Mouse (Mus musculus): Measurements from ENCODE around the gene Ankrd55. TPM values are rescaled to one million over a fixed set of nuclear protein-coding genes. Genes with fewer than 3 reads are reported as not detected.

Ankrd55 gene
- polyA plus RNA-seq, 1 experiment = 10.0 TPM

DNA sequence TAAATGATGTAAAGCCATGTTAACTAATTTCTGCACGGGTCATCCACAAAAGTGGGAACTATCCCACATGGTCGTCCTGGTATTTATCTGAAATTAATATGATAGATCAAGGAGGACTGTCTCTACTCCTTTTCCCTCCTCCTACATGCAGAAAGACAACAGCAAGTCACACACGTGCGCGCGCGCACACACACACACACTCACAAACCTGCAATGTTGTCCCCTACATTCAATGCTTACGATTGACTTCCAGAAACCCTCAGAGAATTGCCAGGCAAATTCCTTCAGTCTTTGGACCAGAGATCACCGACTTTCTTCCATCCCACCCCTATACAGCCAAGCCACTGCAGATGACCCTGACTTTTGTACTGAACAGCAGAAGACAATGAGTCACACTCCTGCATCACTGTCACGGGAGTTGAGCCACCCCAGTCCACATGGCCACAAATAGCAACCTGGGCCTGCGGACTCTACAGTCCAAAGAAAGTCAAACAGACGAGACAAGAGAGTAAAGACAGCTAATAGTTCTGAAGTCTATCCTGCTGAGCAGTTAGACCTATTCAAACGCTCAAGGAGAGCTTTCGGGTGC lies 60.7 kb downstream of the Ankrd55 start:
- Histone ChIP-seq H3K4me3 (ENCODE audit: control insufficient read depth, low read depth, low read length) (no peak overlapping the region), H3K27me3 (ENCODE audit: control insufficient read depth, insufficient read depth, low read length) (no peaks in the 10 kb centered on the region), H3K4me1 (ENCODE audit: control insufficient read depth, insufficient read depth, low read length) (peaks cover 4% of the 10 kb centered on the region), H3K27ac (ENCODE audit: control insufficient read depth, insufficient read depth, low read depth, low read length) (no peak overlapping the region), H3K36me3 (ENCODE audit: control insufficient read depth, insufficient read depth, low read length) (no peaks in the 10 kb centered on the region)
- TF ChIP-seq CTCF (IDR thresholded peaks at IDR 0.05; ENCODE audit: control insufficient read depth, insufficient read depth, insufficient replicate concordance, low read depth, low read length) (no peak), POLR2A (IDR thresholded peaks at IDR 0.05; ENCODE audit: control insufficient read depth, low read depth, low read length) (no peak)

GRCm38 (mm10) chr13:112349500-112349899 lies 61.2 kb downstream of the Ankrd55 start:
- H3K27ac ChIP-seq (ENCODE audit: control insufficient read depth, insufficient read depth, low read depth, low read length) = no peak overlapping the region
- H3K4me1 ChIP-seq (ENCODE audit: control insufficient read depth, insufficient read depth, low read length) = peaks cover 4% of the 10 kb centered on the region

GRCm38 (mm10) chr13:112351943-112352342 lies 63.7 kb downstream of the Ankrd55 start:
- Histone ChIP-seq H3K36me3 (ENCODE audit: control insufficient read depth, insufficient read depth, low read length) (no peaks in the 10 kb centered on the region), H3K4me3 (ENCODE audit: control insufficient read depth, low read depth, low read length) (no peak overlapping the region), H3K27ac (ENCODE audit: control insufficient read depth, insufficient read depth, low read depth, low read length) (no peak overlapping the region), H3K4me1 (ENCODE audit: control insufficient read depth, insufficient read depth, low read length) (no peaks in the 10 kb centered on the region), H3K27me3 (ENCODE audit: control insufficient read depth, insufficient read depth, low read length) (no peaks in the 10 kb centered on the region)
- no peak for TF ChIP-seq CTCF (IDR thresholded peaks at IDR 0.05; ENCODE audit: control insufficient read depth, insufficient read depth, insufficient replicate concordance, low read depth, low read length)
- no peak for TF ChIP-seq POLR2A (IDR thresholded peaks at IDR 0.05; ENCODE audit: control insufficient read depth, low read depth, low read length)

More at GRCm38 (mm10) chr13:112349500-112349899, 61.2 kb downstream of the Ankrd55 start:
- H3K4me3 ChIP-seq (ENCODE audit: control insufficient read depth, low read depth, low read length) = no peak overlapping the region
- H3K36me3 ChIP-seq (ENCODE audit: control insufficient read depth, insufficient read depth, low read length) = no peaks in the 10 kb centered on the region
- H3K27me3 ChIP-seq (ENCODE audit: control insufficient read depth, insufficient read depth, low read length) = no peaks in the 10 kb centered on the region
- TF ChIP-seq CTCF (IDR thresholded peaks at IDR 0.05; ENCODE audit: control insufficient read depth, insufficient read depth, insufficient replicate concordance, low read depth, low read length) (no peak), POLR2A (IDR thresholded peaks at IDR 0.05; ENCODE audit: control insufficient read depth, low read depth, low read length) (no peak)

- Histone ChIP-seq H3K36me3 (ENCODE audit: control insufficient read depth, insufficient read depth, low read length) (no peaks in the 10 kb centered on the region), H3K27ac (ENCODE audit: control insufficient read depth, insufficient read depth, low read depth, low read length) (no peak overlapping the region), H3K4me1 (ENCODE audit: control insufficient read depth, insufficient read depth, low read length) (no peaks in the 10 kb centered on the region), H3K4me3 (ENCODE audit: control insufficient read depth, low read depth, low read length) (no peak overlapping the region), H3K27me3 (ENCODE audit: control insufficient read depth, insufficient read depth, low read length) (no peaks in the 10 kb centered on the region)
- TF ChIP-seq CTCF (IDR thresholded peaks at IDR 0.05; ENCODE audit: control insufficient read depth, insufficient read depth, insufficient replicate concordance, low read depth, low read length) = no peak
- TF ChIP-seq POLR2A (IDR thresholded peaks at IDR 0.05; ENCODE audit: control insufficient read depth, low read depth, low read length) = no peak
Measured at GRCm38 (mm10) chr13:112354109-112354867, 66.0 kb downstream of the Ankrd55 start.

GRCm38 (mm10) chr13:112354958-112355357 lies 66.7 kb downstream of the Ankrd55 start:
- Histone ChIP-seq H3K36me3 (ENCODE audit: control insufficient read depth, insufficient read depth, low read length) (no peaks in the 10 kb centered on the region), H3K27ac (ENCODE audit: control insufficient read depth, insufficient read depth, low read depth, low read length) (no peak overlapping the region), H3K4me3 (ENCODE audit: control insufficient read depth, low read depth, low read length) (no peak overlapping the region), H3K27me3 (ENCODE audit: control insufficient read depth, insufficient read depth, low read length) (no peaks in the 10 kb centered on the region), H3K4me1 (ENCODE audit: control insufficient read depth, insufficient read depth, low read length) (no peaks in the 10 kb centered on the region)
- TF ChIP-seq POLR2A (IDR thresholded peaks at IDR 0.05; ENCODE audit: control insufficient read depth, low read depth, low read length) = no peak
- no peak for TF ChIP-seq CTCF (IDR thresholded peaks at IDR 0.05; ENCODE audit: control insufficient read depth, insufficient read depth, insufficient replicate concordance, low read depth, low read length)

GRCm38 (mm10) chr13:112355794-112356486 lies 67.7 kb downstream of the Ankrd55 start:
- H3K27ac ChIP-seq (ENCODE audit: control insufficient read depth, insufficient read depth, low read depth, low read length) = no peak overlapping the region
- no peaks in the 10 kb centered on the region for H3K4me1 ChIP-seq (ENCODE audit: control insufficient read depth, insufficient read depth, low read length)
- H3K27me3 ChIP-seq (ENCODE audit: control insufficient read depth, insufficient read depth, low read length) = no peaks in the 10 kb centered on the region
- TF ChIP-seq POLR2A (IDR thresholded peaks at IDR 0.05; ENCODE audit: control insufficient read depth, low read depth, low read length) (no peak), CTCF (IDR thresholded peaks at IDR 0.05; ENCODE audit: control insufficient read depth, insufficient read depth, insufficient replicate concordance, low read depth, low read length) (no peak)
- H3K36me3 ChIP-seq (ENCODE audit: control insufficient read depth, insufficient read depth, low read length) = no peaks in the 10 kb centered on the region
- no peak overlapping the region for H3K4me3 ChIP-seq (ENCODE audit: control insufficient read depth, low read depth, low read length)

DNA sequence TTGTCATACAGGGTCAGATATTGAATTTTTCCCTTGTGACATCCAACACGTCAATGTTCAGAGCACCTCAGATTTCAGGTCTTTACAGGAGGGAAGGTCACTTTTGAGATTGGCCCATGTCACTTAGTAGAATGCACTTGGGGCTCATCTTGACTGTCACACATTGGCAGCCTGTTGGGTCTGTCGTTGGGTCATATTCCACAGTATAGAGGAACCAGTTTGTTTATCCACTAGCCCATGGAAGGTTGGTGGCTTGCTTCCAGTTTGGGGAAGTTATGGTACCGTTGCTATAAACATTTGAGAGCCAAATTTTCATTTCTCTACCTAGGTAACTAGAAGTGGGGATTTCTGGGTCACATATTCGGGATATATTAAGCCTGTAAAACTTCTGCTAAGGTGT lies 73.3 kb downstream of the Ankrd55 start:
- Histone ChIP-seq H3K27me3 (ENCODE audit: control insufficient read depth, insufficient read depth, low read length) (no peaks in the 10 kb centered on the region), H3K4me1 (ENCODE audit: control insufficient read depth, insufficient read depth, low read length) (peaks cover 6% of the 10 kb centered on the region), H3K4me3 (ENCODE audit: control insufficient read depth, low read depth, low read length) (no peak overlapping the region), H3K36me3 (ENCODE audit: control insufficient read depth, insufficient read depth, low read length) (no peaks in the 10 kb centered on the region), H3K27ac (ENCODE audit: control insufficient read depth, insufficient read depth, low read depth, low read length) (no peak overlapping the region)
- TF ChIP-seq CTCF (IDR thresholded peaks at IDR 0.05; ENCODE audit: control insufficient read depth, insufficient read depth, insufficient replicate concordance, low read depth, low read length) = no peak
- no peak for TF ChIP-seq POLR2A (IDR thresholded peaks at IDR 0.05; ENCODE audit: control insufficient read depth, low read depth, low read length)

Measured in testis, adult 2 months (tissue).